Mouse (Mus musculus) neural tube, embryonic 14.5 days (tissue): ENCODE results near the gene Rpl12. TPM values are rescaled to one million over a fixed set of nuclear protein-coding genes. Genes with fewer than 3 reads are reported as not detected.
"Not testable (repeated sequence)": the region's sequence is repeated elsewhere in the genome, so short reads cannot be mapped to it uniquely, and the experiment has no call there.

Experiments used
- ATAC-seq: fragments of 200-750 bp; cut with Nextera tagmentation; 2 replicates; pipeline ENCODE4 v1.8.0; 2017; ENCODE audit warnings: low read depth, mild to moderate bottlenecking, moderate TSS enrichment, moderate library complexity
- H3K27ac ChIP-seq: fragments of 300-500 bp; sonication (generic); 2 replicates; pipeline ENCODE4 v1.5.1; 2014; ENCODE audit warnings: low read depth, mild to moderate bottlenecking, control low read depth, low read length, moderate library complexity, mixed read lengths
- H3K27me3 ChIP-seq: fragments of 300-500 bp; sonication (generic); 2 replicates; pipeline ENCODE4 v1.6.1; 2014; ENCODE audit warnings: low read length; ENCODE audit not compliant: control insufficient read depth, insufficient read depth
- H3K36me3 ChIP-seq: fragments of 300-500 bp; sonication (generic); 2 replicates; pipeline ENCODE4 v1.6.1; 2014; ENCODE audit warnings: low read length, mixed read lengths; ENCODE audit not compliant: control insufficient read depth, insufficient read depth
- H3K4me1 ChIP-seq: fragments of 300-500 bp; sonication (generic); 2 replicates; pipeline ENCODE4 v1.6.1; 2014; ENCODE audit warnings: low read length; ENCODE audit not compliant: control insufficient read depth, insufficient read depth
- H3K4me2 ChIP-seq: fragments of 300-500 bp; sonication (generic); 2 replicates; pipeline ENCODE4 v1.6.1; 2014; ENCODE audit warnings: mild to moderate bottlenecking, low read depth, low read length, control low read depth
- H3K4me3 ChIP-seq: fragments of 300-500 bp; sonication (generic); 2 replicates; pipeline ENCODE4 v1.5.1; 2014; ENCODE audit warnings: low read depth, low read length, control low read depth, mixed read lengths
- H3K9ac ChIP-seq: fragments of 300-500 bp; sonication (generic); replicated peaks from 2 replicates; pipeline ENCODE4 v1.6.1; 2014; ENCODE audit warnings: low read depth, mild to moderate bottlenecking, control low read depth, low read length, mixed read lengths
- H3K9me3 ChIP-seq: fragments of 300-500 bp; sonication (generic); 2 replicates; pipeline ENCODE4 v1.6.1; 2016; ENCODE audit warnings: low read length; ENCODE audit not compliant: control insufficient read depth
- WGBS: fragments of 180-500 bp; shearing (Covaris S2); extraction: QIAGEN DNeasy Blood & Tissue Kit; methylation state at CpG from one replicate; pipeline ENCODE4 v1.1.7; 2014; 5-methylcytosine and 5-hydroxymethylcytosine counted together
- polyA plus RNA-seq: library from polyadenylated mRNA; unstranded; fragments of >200 nt; fragmentation: Nextera tagmentation; extraction: Ambion mirVana; gene quantifications from 2 replicates; pipeline ENCODE4 v1.2.1, GENCODE M21; 2014

Rpl12 gene
- polyA plus RNA-seq, 1 experiment from 2014 or later, result 99.4 TPM

GRCm38 (mm10) chr2:33005041-33005440, 43.7 kb downstream of the Rpl12 start:
- Histone ChIP-seq H3K4me2 (no peak overlapping the region), H3K4me1 (no peaks in the 10 kb centered on the region), H3K27me3 (no peaks in the 10 kb centered on the region), H3K9ac (no peak overlapping the region), H3K4me3 (no peak overlapping the region), H3K36me3 (no peaks in the 10 kb centered on the region), H3K9me3 (no peaks in the 10 kb centered on the region), H3K27ac (no peak overlapping the region)
- 70% methylated on average over 5 of the region's 5 CpGs for WGBS
- ATAC-seq, result no peak

GRCm38 (mm10) chr2:33009055-33009454, 47.7 kb downstream of the Rpl12 start:
- H3K27ac ChIP-seq, H3K27me3 ChIP-seq, H3K9ac ChIP-seq, H3K9me3 ChIP-seq, ATAC-seq, H3K4me3 ChIP-seq, H3K36me3 ChIP-seq, H3K4me1 ChIP-seq, H3K4me2 ChIP-seq: not testable (repeated sequence)
- WGBS, result 88% methylated on average over 4 of the region's 4 CpGs

- H3K4me2 ChIP-seq, result no peak overlapping the region
- H3K27ac ChIP-seq, result no peak overlapping the region
- H3K4me1 ChIP-seq, result no peaks in the 10 kb centered on the region
- no peaks in the 10 kb centered on the region for H3K36me3 ChIP-seq
- H3K9ac ChIP-seq, result no peak overlapping the region
- 64% methylated on average over 5 of the region's 5 CpGs for WGBS
- no peak for ATAC-seq
- no peak overlapping the region for H3K4me3 ChIP-seq
- H3K27me3 ChIP-seq, result no peaks in the 10 kb centered on the region
- H3K9me3 ChIP-seq, result no peaks in the 10 kb centered on the region
These were observed 53.5 kb downstream of the Rpl12 start for GRCm38 (mm10) chr2:33014877-33015276.

Other genes starting within 250 kb of the Rpl12 start
- gene Cdk9, start 248.5 kb upstream of the Rpl12 start, polyA plus RNA-seq, result 54.4 and 57.5 TPM in 2 replicates
- gene Sh2d3c, start 240.5 kb upstream of the Rpl12 start, polyA plus RNA-seq, result 41.2 and 51.2 TPM in 2 replicates
- gene 6330409D20Rik, start 220.5 kb upstream of the Rpl12 start, polyA plus RNA-seq, result 3.9 TPM in 2 replicates
- 56.0 and 57.6 TPM in 2 replicates for gene Tor2a, start 204.3 kb upstream of the Rpl12 start, polyA plus RNA-seq
- gene Ttc16, start 185.9 kb upstream of the Rpl12 start, polyA plus RNA-seq, result 0.36 and 0.82 TPM in 2 replicates
- 3.7 and 4.8 TPM in 2 replicates for gene Ptrh1, start 185.8 kb upstream of the Rpl12 start, polyA plus RNA-seq
- 0.48 TPM in 2 replicates for gene Cfap157, start 177.1 kb upstream of the Rpl12 start, polyA plus RNA-seq
- gene Stxbp1, start 114.3 kb upstream of the Rpl12 start, polyA plus RNA-seq, result 290 and 312 TPM in 2 replicates
- gene Fam129b, start 85.4 kb upstream of the Rpl12 start, polyA plus RNA-seq, result 11.8 and 18.3 TPM in 2 replicates
- 19.3 and 22.8 TPM in 2 replicates for gene Lrsam1, start 55 bp downstream of the Rpl12 start, polyA plus RNA-seq
- 17.6 and 21.2 TPM in 2 replicates for gene Slc2a8, start 20.5 kb downstream of the Rpl12 start, polyA plus RNA-seq
- 57.1 and 65.7 TPM in 2 replicates for gene Garnl3, start 170.1 kb downstream of the Rpl12 start, polyA plus RNA-seq